Mouse (Mus musculus) heart, postnatal 36 days (tissue): ENCODE results near the gene Mpi. TPM values are rescaled to one million over a fixed set of nuclear protein-coding genes. Genes with fewer than 3 reads are reported as not detected.

ENCODE experiments used
- DNase-seq, 2 experiments: peaks; one replicate each; pipeline ENCODE4 v3.0.0; 2021 to 2022
- intact Hi-C: fragments of 180-260 bp; cut with DNase I; formaldehyde crosslinking; loops from one replicate; pipeline ENCODE4 v1.15.1; 2025
- total RNA-seq, 2 experiments: library from RNA; stranded (reverse); gene quantifications; 2 replicates each; pipeline ENCODE4 v1.2.3; 2021

The Mpi gene
- total RNA-seq: 100 to 1,000 TPM; 129 to 161 TPM

DNA sequence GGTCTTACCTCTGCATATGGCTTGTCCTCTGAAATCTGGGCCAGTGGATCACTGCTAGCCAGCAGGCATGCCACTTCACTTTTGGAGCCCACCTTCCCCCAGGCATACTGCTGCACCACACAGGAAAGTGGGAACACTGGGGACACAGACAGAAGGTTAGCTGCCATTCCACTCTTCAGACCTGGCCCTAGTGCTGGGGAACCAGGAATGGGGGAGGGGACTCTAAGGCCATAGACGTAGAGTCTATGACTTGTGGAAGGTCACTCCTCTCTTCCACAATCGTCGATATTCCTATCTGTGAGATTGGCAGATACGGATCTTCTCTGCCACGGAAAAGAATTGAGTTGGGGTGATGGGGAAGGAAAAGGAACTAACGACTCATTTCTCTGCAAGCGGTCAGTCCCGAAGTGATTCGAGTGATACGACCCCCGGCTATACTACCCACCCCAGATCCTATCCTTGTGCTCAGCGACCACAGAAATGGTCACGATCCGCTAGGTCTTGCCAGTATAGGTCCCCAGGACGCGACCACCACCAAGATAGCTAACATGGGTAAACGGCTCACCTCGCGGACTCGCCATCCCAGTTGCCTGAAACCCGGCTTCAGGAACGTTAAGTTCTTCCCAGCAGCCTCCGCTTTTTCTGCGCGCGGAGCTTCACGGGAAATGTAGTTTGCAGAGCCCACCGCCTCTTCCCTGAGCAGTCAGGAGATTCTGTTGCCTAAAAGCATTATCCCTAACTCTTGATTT, at the start of gene Mpi:
TSS of gene Mpi (minus strand) at position 625 of the 749 bp plus-strand sequence.
- intact Hi-C loops: no loop called here

DNA sequence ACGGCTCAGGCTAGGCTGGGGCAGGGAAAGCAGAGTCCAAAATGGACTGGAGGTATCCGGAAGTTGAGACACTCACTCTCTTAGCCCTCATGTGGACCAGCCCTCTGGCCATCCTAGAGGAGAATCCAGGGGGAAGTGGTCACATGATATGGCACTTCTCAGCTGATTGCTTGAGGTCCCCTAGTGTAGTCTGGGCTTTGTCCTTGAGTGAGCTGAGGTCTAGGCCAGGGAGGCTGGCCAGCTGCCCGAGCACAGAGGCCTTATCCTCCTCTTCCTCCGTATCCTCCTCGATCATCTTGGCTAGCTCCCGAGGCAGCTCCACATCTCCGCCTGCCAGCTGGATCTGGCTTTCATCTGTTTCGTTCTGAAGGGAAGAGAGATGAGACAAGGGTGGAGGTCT, 49.5 kb upstream of the Mpi start:
- DNase-seq: no peak
- intact Hi-C loops: no loop called here

More for the DNA sequence above, at the start of gene Mpi:
- DNase-seq: peak; percentile 74 to 75

DNA sequence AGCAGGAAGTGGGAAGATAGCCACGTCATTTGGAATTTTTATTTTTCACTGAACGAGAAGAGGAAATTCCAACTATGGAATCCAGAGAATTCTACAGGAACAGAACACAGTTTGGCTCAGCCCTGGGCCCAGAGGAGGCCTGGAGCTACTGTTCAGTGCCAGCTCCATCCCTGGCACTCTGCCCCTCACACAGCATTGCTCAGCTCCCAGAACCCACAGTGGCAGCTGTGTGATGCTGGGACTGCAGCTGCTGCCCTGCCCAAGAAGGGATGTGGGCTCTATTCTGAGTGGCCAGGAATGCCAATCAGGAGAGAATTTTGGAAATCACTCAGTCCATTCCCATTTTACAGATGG, 48.8 kb upstream of the Mpi start:
- intact Hi-C loops: no loop called here
- DNase-seq: no peak

DNA sequence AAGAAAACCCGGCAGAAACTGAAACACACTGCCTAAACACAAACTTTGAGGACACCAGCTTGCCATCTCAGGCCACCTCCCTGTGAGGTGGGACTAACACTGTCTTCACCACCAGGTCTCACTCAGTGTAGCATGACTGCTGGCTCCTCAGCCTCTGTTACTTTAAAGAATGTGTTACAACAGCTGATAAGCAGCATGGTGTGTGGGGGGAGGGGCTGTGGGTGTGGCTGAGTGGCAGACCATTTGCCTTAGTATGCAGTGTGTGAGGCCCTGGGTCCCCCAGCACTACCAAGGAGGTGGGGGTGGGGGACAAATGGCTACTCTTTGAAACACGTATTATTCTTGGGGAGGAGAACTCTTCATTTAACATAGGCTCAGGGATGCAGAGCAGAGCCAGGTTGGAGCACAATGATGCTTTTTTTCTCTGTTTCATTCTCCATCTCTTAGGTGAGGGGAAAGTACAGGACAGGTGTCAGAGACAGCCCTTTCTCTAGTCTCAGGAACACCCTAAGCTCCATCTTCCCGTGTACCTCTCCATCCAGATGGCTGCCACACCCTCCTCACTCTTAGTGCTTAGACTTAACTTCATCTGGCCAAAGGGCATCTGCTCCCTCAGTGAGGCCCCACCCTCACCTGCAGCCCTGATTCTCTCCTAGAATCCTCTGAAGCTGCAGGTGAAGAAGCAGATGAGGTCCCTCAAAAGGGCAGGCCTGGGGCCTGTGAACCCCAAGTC, 48.2 kb upstream of the Mpi start:
- intact Hi-C loops: no loop called here
- no peak for DNase-seq

DNA sequence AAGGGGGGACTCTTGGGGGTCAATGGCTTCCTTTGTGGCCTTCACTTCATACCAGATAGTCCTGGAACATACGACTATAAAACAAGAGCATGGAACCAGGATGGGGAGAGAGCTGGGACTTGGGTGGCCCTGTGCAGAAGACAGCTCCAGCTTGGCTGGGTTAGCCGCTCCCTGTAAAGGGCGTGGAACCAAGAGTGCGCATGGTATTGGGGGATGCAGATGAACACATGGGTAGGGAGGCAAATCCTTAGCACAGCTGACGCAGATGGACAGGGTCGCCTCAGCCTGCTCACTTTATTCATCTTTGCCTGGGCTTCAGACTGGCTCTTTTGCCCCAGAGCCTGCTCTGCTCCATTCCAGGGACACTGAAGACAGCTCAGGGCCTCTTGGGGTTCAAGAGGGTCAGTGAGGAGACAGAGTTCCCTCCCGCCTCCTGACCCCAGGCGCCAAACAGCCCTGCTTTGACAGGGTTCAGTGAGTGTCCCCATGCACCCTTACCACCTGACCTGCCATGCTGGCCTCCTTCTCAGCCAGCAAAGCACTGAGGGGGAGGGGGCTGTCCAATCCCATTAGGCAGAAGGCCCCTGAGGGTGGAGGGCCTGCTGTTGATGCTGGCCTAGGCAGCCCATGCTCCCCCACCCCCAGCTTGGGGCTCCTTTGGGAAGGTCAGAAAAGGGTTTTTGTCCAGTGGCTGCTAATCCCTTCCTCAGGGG, 46.4 kb upstream of the Mpi start:
- DNase-seq: no peak
- intact Hi-C loops: no loop called here

DNA sequence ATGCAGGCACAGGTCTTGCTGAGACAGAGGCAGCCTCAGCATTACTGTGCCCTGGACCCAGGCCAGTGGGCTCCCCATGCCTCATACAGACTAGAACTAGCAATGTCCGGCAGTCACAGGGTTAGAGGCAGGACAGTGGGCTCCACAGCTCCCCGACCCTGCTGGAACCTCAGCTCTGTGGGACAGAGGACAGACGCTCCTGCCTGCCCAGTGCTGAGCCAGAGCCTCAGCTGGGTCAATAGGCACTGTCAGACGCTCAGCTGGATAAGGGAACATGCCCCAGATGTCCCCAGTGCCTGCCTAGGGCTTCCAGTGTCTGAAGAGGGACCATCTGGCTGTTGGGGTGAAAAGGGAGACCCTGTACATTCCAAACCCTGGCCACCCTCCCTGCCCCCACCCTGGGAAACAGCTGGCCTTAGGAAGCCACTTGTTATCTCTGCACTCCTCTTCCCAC, 45.4 kb upstream of the Mpi start:
- intact Hi-C loops: no loop called here
- no peak for DNase-seq

DNA sequence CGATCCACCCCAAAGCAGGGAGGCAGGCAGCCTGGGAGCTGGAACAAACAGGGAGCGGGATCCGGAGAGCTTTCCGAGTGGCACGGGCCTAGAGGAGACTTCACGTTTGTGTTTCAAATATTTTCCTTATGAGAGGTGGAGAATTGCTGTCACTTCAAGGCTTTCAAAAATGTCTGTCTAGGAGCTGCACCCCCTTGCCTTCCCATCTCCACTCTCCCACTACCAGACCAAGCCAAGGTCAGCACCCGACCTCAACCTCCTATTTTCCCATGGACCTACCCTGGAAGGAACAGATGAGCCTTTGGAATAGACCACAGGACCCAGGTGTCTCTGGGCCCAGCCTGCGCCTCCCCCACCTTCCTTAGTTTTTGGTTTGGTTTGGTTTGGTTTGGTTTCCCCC, 44.7 kb upstream of the Mpi start:
- intact Hi-C loops: no loop called here
- DNase-seq: no peak

DNA sequence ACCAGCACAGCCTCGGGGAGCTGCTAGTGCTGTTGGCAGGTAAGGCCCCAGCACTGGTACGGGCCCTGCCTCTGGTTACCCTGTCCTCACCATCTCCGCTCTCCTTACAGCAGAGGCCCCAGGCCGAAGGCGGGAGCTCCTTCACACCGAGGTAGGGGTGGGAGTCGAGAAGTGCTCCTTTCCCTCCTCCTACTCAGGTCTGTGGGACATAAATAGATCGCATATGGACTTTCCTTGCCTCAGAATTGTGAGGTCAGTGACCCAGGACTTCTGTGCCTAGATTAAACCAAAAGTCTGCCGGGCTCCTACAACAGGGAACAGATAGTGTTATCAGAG, 41.6 kb upstream of the Mpi start:
- intact Hi-C loops: no loop called here
- DNase-seq: no peak

DNA sequence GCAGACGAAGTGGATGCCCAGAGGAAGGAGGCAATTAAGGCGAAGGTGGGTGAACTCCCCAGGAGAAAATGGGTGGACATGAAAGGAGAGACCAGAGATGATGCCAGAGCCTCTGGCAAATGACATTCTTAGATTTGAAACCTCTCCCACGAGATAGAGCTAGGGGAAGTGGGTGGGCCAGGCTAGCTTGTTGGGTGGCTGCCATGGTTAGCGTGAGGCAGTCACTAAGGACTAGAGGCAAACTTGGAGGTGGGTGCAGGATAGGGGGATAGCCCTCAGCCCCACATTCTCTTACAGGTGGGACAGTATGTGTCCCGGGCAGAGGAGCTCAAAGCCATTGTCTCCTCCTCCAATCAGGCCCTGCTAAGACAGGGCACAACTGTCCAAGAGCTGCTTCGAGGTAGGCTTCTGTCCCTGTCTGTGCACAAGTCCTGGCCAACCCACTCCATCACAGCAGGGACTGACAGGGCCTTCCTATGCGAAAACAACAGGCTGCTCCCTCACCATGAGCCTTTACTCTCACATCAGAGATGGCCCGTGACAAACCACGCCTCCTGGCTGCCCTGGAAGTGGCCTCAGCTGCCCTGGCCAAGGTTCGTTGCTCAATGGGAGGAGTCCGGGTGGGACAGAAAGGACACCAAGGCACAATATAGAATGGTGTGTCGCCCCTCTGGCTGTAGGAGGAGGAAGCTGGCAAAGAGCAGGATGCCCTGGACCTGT, 41.1 kb upstream of the Mpi start:
- intact Hi-C loops: no loop called here
- no peak for DNase-seq

DNA sequence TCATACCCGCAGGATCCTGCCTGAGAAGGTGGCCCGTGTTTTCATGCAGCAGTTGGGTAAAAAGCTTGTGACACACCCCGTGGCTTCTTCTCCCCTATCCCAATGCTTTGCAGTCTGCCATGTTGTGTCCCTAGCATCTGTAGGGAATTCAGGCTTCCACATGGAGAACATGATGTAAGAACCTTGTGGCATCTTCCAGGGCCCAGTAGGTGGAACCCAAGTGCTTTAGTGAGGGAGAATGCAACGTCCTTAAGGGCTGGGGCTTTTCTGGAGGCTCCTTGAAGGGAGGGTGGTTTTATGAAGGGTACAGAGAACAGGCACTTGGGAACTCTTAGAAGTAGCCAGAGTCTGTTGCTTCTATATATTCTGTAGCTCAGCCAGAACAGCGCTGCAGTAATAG, 38.2 kb upstream of the Mpi start:
- no peak for DNase-seq
- intact Hi-C loops: no loop called here

DNA sequence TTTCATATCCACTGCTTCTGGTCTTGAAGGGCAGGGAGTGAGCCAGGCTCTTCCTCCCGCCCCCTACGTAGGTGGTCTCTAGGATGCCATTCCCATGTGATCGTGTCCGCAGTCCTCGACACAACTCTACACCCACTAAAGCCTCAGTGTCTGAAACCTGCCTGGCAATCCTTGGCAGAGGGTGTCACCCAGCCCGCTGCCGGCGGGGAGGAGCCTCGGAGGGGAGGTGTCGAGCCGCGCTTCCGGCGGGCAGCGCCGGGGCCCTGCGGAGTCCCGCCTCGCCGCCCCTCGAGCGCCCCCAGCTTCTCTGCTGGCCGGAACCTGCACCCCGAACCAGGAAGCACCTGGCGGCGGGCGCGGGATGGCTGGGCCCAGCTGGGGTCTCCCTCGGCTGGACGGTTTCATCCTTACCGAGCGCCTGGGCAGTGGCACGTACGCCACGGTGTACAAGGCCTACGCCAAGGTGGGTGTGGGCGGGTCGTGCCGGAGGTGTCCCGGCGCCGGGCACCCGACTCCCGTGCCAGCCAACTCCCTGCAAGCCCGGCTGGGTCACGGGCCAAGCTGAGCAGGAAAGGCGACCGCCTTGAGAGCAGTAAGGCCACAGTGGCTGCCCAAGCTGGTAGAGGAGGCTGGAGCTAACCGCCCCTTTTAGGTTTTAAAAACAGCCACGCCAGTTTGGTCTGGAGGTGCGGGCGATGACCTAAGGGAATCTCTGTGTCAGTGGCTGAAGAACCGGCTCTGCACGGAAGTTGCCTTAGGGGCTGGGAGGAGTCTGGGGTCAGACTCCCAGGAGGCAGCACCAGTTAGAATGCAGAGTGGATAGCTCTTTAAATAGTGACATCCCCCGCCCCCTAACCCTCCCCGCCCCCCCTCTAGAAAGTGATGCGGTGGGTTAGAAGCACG, 36.9 kb upstream of the Mpi start, which contains the start of gene Ulk3:
TSS of gene Ulk3 (plus strand) at position 229 of the 903 bp plus-strand sequence.
- peak; percentile 77 to 85 for DNase-seq
- intact Hi-C loops: loop anchor here (2.0 to 5.0 kb wide), 3 partner anchors 29 to 58 kb away; partner anchors contain the start of gene Scamp2

DNA sequence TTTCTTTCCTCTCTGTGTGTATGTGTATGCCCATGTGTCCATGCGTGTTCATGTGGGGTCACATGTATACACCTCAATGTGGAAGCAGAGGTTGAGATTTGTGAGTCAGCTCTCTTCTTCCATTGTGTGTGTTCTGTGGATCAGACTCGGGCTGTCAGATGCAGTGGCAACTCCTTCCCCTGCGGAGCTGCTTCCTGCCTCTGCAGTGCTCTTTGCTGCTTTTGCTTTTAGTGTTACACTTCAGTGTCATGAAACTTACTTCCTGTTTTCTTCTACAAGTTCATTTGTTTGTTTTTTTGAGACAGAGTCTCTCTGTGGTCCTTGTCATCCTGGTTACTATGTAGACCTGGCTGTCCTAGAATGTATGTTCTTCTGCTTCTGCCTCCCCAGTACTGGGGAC, 32.4 kb upstream of the Mpi start:
- intact Hi-C loops: loop anchor here (5.0 kb wide), 1 partner anchor 62 kb away; no protein-coding TSS in a partner anchor
- no peak for DNase-seq

DNA sequence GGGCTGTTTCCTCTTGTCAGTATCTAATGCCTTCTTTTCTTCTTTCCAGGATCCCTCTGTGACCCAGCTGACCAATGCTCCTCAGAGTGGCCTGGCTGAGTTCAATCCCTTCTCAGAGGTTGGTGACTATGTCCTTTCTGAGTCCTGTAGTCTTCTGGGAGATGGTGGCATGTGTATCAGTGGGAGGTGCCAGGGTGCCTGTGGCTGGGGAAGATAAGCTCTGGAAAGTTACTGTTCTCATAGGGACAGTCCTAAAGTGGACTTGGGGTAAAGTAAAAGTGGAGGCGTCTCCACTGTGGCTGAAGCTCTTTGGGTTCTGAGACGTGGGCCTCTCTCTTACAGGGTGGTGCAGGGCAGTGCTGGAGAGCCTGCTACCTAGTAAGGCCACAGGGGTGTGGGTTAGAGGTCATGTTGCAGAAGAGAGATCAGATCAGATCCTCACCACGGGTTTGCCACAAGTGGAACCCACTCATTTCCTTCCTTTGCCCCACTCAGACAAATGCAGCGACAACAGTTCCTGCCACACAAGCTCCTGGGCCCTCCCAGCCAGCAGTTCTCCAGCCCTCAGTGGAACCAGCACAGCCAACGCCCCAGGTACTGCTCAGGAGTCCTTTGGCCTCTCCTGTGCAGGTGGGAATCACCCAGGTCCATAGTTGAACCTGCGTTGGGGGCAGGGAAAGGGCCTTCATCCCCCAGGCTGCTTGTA, 24.7 kb upstream of the Mpi start:
- DNase-seq: no peak
- intact Hi-C loops: no loop called here

DNA sequence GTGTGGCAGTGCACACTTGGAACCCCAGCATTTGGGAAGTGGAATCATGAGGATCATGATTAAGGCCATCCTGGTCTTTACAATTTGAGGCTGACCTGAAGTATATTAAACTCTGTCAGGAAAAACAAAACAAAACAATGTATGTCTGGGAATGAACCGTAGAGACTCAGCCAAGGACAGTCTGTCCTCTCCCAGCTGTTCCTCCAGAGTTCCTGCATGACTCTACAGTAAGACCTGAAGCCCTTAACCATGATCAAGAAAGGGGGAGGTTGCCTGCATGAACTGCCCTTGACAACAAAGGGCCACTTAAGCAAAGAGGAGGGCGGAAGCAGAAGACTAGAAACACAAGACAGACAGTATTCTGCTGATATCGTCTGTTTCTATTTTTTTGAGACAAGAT, 23.0 kb upstream of the Mpi start:
- DNase-seq: no peak
- intact Hi-C loops: no loop called here

DNA sequence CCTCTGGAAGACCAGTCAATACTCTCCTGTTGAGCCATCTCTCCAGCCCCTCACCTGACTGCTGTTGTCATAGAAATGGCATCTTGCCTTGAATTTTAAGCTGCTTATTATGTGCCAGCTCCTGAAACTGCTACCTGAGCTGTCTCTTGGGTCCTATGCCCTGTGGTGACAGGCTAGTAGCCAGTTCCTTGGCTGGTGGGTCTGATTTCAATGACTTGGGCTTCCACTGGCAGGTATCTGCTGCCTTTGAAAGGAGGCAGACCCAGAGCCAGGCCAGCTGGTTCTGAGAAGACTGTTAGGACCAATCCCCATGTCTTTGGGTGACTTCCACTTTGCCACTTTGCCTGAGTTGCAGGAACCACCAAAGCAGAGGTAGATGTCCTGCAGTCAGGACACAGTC, 21.8 kb upstream of the Mpi start:
- intact Hi-C loops: no loop called here
- no peak for DNase-seq

DNA sequence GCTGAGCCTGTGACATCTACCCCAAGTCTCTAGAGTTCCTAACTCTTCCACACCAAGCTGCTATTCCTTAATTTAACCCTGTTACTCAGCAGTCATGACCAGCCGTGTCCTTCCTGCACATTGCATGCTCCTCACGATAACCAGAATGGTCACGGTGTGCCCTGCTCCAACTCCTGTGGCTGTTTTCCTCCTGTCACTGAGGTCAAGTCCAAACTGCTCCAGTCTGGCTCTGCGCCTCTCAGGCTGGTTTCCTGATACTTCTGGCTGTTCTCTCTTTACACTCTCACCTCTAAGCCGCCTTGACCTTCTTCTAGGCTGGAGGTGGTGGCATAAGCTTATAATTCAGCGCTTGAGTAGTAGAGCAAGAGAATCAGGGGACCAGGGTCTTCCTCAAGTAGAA, 15.9 kb upstream of the Mpi start:
- intact Hi-C loops: no loop called here
- no peak for DNase-seq

DNA sequence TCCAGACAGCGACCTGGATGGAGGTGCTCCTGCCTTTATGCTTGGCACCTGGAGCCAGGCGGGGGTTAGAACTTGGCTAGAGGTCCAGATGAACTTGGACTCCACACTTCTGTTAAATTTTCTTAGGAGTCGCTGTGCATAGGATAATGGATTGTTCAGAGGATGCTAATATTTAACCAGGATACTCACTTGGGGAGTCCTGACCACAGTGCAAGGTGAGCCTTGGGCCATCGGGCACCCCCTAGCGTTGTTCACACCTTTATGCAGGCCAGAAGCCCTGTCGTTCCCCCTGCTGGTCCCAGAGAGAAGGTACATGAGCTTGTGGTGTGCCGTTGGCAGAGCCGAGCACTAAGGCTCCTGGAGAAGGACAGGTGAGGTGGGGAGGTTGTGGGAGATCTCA, 14.3 kb upstream of the Mpi start:
- DNase-seq: no peak
- intact Hi-C loops: loop anchor here (2.0 kb wide), 1 partner anchor 14 kb away; no protein-coding TSS in a partner anchor

DNA sequence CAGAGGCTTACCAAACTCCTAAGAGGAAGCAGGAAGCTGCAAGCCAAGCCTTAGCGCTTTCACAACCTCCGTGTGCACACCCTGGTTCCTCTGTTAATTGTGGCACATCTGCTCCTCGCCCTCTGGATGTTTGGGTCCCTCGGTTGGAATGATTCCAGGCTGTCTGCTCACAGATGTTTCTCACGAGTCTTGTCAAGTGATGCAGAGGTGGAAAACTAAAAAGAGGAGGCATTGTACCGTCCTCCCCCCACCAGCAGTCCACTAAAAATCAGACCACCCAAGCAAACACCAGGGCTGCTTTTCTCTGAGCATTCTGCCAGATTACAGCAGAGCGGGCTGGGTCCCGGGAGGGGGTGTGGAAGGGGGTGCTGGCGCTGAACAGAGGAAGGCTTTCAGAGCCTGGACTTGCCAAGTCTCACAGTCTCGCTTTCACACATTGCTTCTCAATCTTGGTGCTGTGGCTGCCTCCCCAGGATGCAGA, 13.2 kb upstream of the Mpi start:
- DNase-seq: peak in 1 of 2 experiments; percentile 44
- intact Hi-C loops: loop anchor here (2.0 kb wide), 1 partner anchor 15 kb away; no protein-coding TSS in a partner anchor

DNA sequence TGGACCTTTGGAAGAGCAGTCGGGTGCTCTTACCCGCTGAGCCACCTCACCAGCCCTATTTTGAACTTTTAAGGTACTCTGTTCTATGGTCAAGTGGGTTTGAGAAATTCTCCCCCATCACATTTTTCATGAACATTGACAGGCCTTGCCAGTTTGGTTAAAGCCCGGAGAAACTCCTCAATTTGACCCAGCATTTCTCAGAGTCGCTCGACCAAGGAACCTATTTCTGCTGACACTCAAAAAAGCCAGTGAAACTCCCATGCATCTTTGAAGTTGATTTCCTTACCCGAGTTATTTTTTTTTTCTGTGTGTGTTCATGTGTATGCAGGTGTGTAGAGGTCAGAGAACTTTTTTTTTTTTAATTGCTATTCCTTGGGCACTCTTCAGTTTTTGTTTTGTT, 12.0 kb upstream of the Mpi start:
- intact Hi-C loops: no loop called here
- DNase-seq: no peak
